Mouse (Mus musculus) layer of hippocampus, postnatal 10 days (tissue): ENCODE results near the gene Slc2a6. TPM values are rescaled to one million over a fixed set of nuclear protein-coding genes. Genes with fewer than 3 reads are reported as not detected.

Source experiments
- DNase-seq, 2 experiments: peaks; one replicate each; pipeline ENCODE4 v3.0.0; 2021; ENCODE audit warnings: low spot score in 2 of 2
- total RNA-seq, 2 experiments: library from RNA; stranded (reverse); gene quantifications; 2 replicates each; pipeline ENCODE4 v1.2.3; 2021

Gene Slc2a6
- total RNA-seq, 2 experiments from 2014 or later: 44.3 to 44.9 TPM

- DNase-seq: no peak
These were observed 9.2 kb upstream of the Slc2a6 start for GRCm38 (mm10) chr2:27037008-27037407.

- DNase-seq: no peak
These were observed 8.2 kb upstream of the Slc2a6 start for GRCm38 (mm10) chr2:27036003-27036402.

- no peak for DNase-seq
These were observed 4.6 kb upstream of the Slc2a6 start for GRCm38 (mm10) chr2:27032361-27032760.

- DNase-seq: no peak
These were observed 728 bp upstream of the Slc2a6 start for GRCm38 (mm10) chr2:27028437-27029015.

- no peak for DNase-seq
These were observed 761 bp downstream of the Slc2a6 start for GRCm38 (mm10) chr2:27026857-27027617.

- no peak for DNase-seq
These were observed 1.5 kb downstream of the Slc2a6 start for GRCm38 (mm10) chr2:27026332-27026731.

GRCm38 (mm10) chr2:27025545-27025944 is 2.3 kb downstream of the Slc2a6 start:
- DNase-seq: no peak

GRCm38 (mm10) chr2:27024136-27024535 is 3.7 kb downstream of the Slc2a6 start:
- DNase-seq: peak in 1 of 2 experiments; percentile 30

GRCm38 (mm10) chr2:27022612-27023011 is 5.2 kb downstream of the Slc2a6 start:
- no peak for DNase-seq

- DNase-seq: peak in 1 of 2 experiments; percentile 29
These were observed 6.7 kb downstream of the Slc2a6 start for GRCm38 (mm10) chr2:27021103-27021502.

GRCm38 (mm10) chr2:27019530-27019929 is 8.3 kb downstream of the Slc2a6 start:
- no peak for DNase-seq

GRCm38 (mm10) chr2:27017802-27018201 is 10.0 kb downstream of the Slc2a6 start:
- peak; percentile 83 to 84 for DNase-seq

- DNase-seq: peak; percentile 79 to 86
These were observed 18.0 kb downstream of the Slc2a6 start, which contains the start of gene Cacfd1 for GRCm38 (mm10) chr2:27009714-27010244. Gene Cacfd1 (plus strand): TSS chr2:27009926.

GRCm38 (mm10) chr2:27007701-27008100 is 20.1 kb downstream of the Slc2a6 start:
- no peak for DNase-seq

- DNase-seq: peak in 1 of 2 experiments; percentile 24
These were observed 21.5 kb downstream of the Slc2a6 start for GRCm38 (mm10) chr2:27006255-27006654.

- DNase-seq: no peak
These were observed 29.8 kb downstream of the Slc2a6 start for GRCm38 (mm10) chr2:26997993-26998392.

GRCm38 (mm10) chr2:26997498-26997897 is 30.3 kb downstream of the Slc2a6 start:
- DNase-seq: no peak

- no peak for DNase-seq
These were observed 33.9 kb downstream of the Slc2a6 start for GRCm38 (mm10) chr2:26993936-26994335.

- no peak for DNase-seq
These were observed 43.2 kb downstream of the Slc2a6 start for GRCm38 (mm10) chr2:26984640-26985039.

GRCm38 (mm10) chr2:26984179-26984578 is 43.6 kb downstream of the Slc2a6 start:
- no peak for DNase-seq

- DNase-seq: no peak
These were observed 47.4 kb downstream of the Slc2a6 start for GRCm38 (mm10) chr2:26980361-26980760.

GRCm38 (mm10) chr2:26973960-26974359 is 53.8 kb downstream of the Slc2a6 start:
- no peak for DNase-seq
